Mouse (Mus musculus) spleen, postnatal 4 days (tissue): ENCODE data around the gene Yod1.

Experiments used
- DNase-seq, 2 experiments: peaks; one replicate each; pipeline ENCODE4 v3.0.0; 2022; ENCODE audit warnings: low spot score in 2 of 2

The Yod1 gene

DNA sequence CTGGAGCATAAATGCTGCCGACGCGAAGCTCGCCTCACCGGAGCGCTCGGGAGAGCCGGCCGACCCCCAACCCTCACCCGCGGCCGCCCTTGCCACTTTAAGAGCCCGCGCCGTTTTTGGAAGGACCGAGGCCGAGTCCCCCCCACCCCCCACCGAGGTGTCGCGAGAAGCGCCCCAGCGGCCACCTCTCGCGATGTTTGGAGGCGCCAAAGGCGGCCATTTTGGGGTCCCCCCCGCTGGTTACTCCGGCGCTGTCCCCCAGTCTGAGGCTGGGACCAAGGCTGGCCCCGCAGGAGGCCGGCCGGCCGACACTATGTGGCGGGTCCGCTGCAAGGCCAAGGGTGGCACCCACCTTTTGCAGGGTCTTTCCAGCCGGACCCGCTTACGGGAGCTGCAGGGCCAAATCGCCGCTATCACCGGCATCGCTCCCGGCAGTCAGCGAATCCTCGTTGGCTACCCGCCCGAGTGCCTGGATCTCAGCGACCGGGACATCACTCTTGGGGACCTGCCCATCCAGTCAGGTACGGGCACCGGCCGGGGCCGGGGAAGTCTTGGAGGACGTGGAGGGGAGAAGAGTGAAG is at the start of gene Yod1:
Gene Yod1, plus strand, starts transcription at position 37 of the 581 bp plus-strand sequence.
- DNase-seq: peak; percentile 91 to 97

DNA sequence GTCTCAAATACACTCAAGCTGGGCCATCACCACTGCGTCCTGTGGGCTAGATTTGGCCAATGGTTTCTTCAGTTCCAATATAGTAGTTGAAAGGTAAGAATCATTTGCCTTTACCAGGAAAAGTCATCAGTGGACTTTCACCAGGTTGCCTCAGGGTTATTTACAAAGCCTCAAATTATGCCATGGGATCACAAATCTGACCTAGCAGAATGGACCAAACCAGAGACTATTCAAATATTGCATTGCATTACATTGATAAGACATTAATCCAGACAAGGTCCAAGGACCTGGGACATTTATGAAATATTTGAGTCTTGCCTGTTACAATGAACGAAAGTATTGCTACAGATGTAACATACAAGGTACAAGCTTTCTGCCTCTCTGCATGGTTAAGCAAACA is 38.6 kb upstream of the Yod1 start:
- no peak for DNase-seq

DNA sequence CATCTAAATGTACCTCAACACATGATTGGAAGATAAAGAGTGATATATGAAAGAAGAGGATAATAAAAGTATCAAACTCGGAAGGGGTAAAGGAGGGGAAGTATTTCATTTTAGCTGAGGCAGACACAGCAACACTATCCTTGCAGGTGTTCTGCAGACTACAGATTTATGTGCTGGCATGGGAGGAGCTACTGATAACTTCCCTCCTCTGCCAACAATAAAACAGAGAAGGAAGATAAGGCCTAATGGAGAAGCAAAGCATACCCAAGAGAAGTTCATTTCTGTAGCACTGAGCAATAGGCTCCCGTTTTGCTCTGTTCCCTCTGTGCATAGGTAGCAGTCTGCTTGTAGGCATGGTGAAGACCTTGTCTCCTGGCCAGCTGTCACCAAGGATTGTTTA is 36.1 kb upstream of the Yod1 start:
- no peak for DNase-seq

DNA sequence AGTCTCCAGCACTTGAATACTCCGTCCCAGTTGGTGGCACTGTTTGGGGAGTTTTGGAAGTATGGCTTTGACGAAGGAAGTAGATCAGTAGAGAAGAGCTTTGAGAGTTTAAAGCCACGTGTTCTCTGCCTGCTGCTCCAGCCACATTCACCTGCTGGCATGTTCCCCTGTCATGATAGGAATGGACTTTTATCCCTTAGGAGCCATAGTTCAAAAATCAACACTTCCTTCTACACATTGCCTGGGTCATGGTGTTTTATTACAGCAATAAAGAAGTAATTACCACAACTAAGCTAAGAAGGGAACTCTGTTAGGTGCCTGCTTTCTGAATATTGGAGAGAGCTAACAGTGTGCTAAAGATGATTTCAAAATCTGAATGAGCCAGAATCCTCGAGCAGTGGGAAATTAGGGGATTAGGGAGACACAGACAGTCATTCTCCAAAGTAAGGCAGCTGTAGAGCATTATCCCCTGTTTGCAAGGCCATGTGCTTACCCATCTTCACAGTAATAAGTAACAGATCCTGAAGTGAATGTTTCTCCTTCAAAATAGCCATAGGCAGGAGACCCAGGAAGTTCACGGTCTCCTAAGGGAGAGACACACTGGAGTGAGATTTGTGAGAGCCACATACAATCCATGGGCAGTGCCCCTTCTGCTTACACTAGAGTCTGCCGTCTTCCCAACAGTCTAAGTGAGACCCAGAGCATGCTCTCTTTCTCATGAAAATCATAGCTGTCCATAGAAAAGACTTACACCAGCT is 35.3 kb upstream of the Yod1 start:
- no peak for DNase-seq

DNA sequence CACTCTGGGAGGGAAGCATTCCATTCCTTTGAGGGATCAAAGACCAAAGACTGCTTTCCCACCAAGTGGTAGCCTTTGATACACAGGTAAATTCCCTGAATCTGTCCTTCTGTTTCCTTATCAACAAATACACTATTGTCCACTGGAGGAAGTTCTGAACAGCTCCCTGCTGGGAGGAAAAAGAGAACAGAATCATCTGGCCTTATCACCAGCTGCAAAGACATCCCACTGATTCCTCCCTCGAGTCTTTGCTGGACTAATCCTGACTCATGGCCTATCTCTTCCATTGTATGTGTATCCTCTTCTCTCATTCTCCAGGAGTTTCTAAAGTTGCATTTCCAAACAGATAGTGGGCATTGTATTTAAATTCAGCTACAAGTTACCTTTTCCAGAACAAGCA is 33.2 kb upstream of the Yod1 start:
- no peak for DNase-seq

DNA sequence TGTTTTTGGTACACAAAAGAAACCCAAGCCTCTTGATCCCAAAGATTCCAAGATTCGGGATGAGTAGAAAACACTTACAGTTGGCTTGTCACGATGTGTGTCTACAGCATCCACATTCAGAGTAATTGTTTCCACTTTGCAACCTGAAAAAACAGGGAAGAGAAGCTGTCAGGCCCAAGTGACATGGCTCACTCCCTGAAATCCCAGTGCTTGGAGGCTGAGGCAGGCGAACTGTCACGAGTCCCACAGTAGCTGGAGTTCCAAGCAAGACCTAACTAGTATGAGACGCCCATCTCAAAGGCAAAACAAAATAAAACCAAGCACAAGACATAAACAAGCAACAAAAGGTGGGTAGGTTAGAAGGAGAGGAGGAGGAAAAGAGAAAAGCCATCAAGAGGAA is 18.5 kb upstream of the Yod1 start:
- no peak for DNase-seq

DNA sequence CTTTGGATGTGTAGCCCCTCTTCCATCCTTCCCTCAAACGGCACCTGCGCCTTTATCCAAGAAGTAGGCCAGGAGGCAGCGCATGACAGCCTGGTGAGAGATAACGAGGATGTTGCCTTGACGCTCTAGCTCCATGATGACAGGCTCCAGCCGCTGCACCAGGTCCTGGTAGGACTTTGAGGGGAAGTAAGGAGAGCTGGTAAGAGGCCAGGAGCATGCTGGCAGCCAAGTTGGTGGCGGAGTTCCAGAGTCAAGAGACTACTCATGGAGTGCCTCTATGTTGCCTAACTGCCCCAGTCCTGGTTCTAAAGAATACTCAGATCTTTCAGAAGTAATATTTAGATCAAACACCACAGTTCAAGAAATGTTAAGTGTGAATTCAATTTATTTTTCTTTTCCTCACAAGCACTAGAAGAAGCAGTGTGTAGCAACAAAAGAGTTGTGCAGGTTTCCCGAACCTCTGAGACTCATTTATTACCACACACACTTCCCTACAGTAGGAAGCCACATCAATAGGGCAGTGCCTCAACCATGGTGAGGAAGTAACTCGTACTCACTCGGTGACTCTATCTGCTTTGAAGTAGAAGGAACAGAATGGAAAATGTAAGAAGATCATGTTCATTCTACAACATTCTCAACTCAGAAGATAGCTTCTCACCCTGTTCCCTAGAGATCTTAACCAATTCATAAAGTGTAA is 17.0 kb upstream of the Yod1 start:
- DNase-seq: no peak

DNA sequence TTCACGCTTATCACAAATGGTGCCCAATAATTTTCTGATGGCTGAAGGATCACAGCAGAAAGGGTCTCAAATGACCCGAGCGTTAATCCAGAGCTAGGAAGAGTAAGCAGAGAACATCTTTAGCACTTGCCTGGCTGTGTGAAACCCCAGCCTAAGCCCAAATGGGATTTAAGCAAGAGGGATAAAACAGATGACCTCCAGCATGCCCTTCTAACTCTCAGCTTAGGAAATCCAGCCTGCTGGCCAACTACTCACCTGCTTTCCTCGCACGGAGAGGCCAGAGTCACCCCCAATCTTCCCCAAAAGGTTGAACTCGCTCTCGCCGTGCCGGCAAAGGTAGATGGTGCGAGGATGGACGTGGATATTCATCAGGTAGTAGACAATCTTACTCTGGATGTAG is 15.2 kb upstream of the Yod1 start:
- no peak for DNase-seq

DNA sequence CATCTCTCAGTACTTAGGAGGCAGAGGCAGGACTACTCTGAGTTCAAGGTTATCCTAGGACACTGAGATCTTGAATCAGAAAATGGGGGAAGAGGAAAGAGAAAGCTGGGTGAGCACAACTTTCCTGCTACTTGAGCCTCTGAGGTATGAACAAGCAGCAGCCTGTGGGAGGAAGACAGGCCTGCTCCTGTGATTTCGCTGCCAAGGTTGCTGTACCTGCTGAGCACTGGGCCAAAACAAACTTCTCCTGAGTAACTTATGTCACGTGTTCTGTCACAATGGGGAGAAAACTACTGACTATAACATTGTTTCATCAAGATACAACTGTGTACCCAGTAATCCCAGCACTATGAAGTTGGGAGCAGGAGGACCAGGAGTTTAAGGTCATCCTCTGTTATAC is 13.5 kb upstream of the Yod1 start:
- DNase-seq: no peak

DNA sequence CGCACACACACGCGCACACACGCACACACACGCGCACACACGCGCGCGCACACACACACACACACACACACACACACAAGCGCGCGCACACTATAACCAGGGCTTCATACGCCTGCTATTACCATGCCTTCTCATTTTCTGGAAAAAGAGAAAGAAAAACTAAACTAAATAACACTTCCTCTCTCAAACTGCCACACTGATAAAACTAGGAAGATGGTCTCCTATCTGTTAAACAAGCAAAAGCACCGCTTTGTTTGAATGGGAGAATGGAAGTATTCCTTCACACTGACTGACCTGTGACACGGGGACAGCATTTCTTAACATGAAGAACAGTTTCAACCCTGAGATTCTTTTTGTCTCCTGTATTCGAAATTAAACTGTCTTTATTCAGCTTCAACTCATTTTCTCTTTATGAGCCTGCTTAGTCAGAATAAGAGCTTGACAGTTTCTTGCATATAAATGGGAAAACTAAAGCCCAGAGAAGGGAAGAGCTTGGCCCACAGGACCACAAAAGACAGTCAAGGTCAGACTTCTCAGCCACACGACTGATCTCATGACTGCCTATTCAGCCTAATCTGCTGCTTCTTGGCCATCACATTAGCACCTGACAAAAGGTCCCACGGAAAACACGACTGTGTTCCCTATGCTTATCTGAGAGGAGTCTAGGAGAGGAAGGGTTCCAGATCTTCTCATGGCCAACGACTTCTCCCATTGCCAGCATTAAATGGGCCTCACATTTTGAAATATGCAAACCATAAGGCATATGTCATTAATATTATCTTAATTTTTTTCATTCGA is 6.6 kb upstream of the Yod1 start:
- no peak for DNase-seq

DNA sequence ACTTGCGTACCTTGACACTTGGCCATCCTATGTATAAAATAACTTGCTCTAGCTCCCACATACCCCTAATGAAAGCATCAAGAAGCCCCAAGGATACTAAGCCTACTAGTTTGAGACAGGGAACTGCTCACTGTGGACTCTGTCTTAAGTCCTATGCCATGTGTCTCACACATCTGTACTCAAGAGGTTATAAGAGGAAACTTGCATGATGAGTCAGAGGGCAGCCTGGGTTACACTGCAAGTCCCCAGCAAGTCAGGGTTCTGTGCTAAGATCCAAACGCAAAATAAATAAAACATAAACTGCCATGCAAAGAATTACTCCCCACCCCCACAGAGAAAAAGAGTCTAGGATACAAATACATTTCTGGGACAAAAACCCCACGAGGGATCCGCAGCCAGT is 3.1 kb upstream of the Yod1 start:
- DNase-seq: no peak

DNA sequence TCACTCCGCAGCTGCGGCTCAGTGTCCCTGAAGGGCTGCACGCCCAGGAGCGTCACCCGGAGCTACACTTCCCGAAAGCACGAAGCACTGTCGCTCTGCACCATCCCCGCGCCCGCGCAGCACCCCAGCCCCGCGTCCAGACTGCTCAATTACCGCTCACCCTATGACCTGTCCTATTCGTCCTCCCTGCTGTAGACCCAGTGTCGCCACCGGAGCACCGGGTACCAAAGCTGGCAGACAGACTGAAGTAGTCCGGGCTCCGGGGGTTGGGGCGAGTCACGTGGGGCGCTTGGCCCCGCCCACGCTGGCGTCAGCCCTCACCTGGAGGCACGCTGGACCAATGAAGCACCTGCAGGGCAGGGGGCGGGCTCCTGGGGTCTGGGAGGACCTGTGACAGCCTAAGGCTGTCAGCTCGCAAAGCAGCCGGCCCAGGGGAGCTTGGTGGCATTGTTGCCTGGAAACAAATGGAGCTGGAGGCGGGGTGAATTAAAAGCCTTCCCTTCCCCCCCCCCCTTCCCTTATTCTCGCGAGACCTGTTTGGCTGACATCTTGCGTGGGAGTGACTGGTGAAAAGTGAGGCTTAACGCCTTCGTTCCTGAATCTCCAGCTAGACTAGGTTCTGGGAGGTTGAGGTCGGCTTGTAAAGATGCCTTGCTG is 1.4 kb upstream of the Yod1 start, which contains the start of gene Gm29427:
Gene Gm29427, minus strand, starts transcription at position 239 of the 657 bp plus-strand sequence.
- DNase-seq: peak; percentile 92 to 95

DNA sequence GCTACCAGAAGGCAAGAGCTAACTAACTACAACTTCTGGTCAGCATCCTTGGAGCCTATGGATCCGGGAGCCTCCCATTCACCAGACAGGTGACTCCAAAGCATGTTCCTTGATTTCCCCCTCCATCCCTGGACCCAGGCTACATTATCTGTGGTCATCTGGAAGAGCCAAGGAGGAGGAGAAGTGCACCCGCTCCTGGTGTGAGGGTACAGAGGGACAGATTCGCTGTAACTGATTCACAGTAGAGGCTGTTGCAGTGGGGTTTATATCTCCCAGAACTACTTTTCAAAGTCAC is 962 bp upstream of the Yod1 start:
- DNase-seq: peak in 1 of 2 experiments; percentile 18

DNA sequence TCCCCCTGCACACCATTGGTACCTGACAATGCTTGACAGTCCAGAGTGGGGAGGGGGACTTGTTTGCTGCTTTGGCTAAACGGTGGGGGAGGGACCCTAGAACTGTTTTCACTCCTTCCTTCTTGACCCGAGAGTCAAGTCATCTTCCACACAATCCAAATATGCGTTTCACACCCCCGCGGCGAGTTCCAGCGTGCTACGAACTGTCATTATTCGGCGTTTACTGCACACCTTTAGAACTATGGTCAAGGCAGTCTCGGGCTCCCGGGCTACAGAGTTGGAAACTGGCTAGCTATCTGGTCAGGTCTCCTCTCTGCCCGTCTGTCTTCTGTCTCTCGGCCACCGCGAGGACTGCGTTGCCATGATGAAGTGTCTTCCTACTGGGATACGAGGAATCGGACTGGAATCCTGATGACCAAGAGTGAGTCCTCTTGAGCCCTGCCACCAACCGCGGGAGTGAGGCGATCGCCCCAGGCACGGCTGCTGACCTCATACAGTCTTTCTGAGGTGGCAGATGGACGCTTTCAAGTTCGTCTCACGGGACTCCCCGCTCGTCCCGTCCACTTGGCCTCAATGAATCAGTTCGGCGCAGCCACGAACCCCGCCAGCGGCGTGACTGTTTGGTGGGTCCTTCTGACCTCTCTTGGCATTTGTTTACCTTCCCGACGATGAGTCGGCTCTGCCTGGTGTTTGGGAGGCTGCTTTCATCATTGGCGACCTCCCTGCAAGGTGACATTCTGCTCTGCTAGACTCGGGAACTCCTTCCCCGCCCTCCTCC is 425 bp upstream of the Yod1 start:
- DNase-seq: peak; percentile 53 to 82

DNA sequence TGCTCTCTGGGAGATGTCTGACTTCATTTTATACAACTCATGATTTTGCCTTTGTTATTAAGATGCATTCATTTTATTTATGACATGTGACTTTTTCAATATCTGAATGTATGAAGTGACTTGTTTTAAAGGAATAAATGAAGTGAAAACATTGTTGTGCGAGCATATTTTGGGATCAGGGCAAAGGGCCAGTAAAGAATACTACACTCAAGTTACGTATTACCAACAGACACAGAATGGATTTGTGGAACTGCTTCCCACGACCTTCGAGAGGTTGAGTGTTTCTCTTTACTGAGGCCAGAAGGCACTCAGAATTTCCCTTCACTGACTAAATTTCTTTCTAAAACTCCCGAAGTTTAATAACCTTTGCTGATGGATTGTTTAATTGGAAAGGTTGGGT is 7.1 kb downstream of the Yod1 start:
- DNase-seq: no peak

DNA sequence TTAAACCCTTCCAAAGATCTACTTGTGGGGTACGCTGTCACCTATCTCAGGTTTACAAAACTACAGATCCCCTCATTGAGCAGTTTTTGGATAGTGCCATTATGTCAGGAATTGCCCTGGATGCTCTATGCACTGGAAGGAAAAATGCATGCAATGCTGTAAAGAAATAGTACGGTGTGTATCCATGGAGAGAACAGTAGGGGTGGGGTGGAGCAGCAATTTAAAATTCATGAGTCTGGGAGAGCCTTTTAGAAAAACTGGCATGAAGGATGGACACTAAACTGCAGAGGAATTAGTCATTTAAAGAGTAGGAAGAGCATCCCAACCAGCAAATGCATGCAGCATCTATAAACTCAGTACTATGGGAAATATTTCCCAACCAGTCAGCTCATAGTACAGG is 9.3 kb downstream of the Yod1 start:
- no peak for DNase-seq

DNA sequence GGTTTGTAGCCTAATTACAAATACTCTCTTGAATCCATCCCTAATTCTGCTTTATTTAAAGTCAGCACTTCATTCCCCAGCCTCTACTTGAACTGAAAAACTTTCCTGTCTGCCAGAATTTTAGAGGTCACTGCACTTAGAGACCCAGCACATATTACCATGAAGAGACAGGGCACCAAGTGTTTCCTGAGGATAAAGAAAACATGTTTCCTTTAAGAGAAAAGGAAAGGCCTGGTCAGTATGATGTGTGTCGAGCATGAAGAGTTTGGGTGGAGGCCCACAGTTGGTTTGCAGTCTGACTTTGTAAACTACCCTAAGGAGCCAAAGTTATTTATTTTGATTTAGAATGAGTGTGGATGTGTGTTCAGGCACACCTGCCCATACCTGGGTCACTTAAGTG is 10.9 kb downstream of the Yod1 start:
- no peak for DNase-seq

DNA sequence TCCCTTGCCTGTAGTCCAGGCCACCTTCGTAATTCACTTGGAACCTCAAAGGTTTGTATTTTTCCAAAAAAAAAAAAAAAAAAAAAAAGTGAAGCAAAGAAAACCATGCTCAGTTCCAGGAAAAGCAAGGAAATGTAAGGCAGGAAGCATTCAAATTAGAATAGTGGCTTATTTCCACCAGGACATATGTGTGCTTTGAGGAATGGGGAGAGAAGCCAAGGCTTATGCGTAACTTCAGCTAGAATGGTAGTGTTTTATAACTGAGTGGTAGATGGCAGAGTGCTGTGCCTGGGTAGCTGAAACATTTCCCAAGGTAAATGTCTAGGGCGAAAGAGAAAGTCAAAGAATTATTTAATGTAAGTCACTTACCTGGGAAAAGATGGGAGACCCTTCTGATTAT is 11.6 kb downstream of the Yod1 start:
- no peak for DNase-seq

DNA sequence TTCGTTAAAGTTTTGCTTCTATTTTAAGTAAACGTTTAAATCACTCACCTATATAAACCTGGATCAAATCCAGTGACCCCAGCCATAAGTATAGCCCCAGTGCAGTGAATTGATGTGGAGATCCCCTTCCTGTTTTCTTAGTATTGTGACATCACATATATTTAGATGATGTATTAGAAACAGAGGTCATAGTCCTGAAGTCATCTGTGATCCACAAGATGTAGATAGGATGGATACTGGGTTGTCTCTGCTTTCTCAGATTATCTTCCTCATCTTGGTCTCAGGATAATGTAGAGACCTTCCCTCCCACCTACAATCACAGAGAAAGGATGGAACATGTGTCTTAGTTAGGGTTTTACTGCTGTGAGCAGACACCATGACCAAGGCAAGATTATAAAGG is 12.0 kb downstream of the Yod1 start, which contains the start of gene Pfkfb2:
Gene Pfkfb2, minus strand, starts transcription at position 101 of the 400 bp plus-strand sequence.
- DNase-seq: no peak

DNA sequence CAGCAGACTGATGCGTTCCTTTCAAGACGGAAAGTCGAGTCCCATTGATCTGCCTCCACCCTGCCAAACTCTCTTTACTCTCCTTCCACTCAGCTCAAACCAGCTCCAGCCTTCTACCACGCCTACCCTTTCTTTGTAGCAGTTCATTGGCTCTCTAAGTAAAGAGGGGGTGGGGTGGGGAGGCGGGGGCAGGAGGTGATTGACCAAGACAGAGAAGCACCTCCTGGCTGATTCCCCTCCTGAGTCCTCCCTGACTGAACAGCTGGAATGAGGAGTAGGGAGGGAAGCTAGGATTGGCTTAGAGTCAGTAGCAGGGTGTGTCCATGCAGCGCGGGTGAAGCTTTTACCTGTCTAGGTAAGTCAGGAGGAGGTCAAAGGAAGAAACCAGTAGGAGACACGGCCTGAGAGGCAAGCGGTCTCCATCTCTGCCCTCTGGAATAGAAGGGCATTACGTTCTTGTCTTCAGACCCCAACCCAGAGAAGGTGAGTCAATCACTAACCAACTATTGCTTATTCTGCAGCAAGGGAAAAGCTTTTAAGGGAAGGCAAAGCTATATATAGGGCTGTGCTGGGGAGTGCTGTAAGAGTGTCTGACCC is 14.7 kb downstream of the Yod1 start, which contains the start of gene AA986860:
Gene AA986860, plus strand, starts transcription at position 236 of the 597 bp plus-strand sequence.
- DNase-seq: peak; percentile 44 to 63
